Mouse (Mus musculus): ENCODE data around the gene Mknk1.

Gene Mknk1

DNA sequence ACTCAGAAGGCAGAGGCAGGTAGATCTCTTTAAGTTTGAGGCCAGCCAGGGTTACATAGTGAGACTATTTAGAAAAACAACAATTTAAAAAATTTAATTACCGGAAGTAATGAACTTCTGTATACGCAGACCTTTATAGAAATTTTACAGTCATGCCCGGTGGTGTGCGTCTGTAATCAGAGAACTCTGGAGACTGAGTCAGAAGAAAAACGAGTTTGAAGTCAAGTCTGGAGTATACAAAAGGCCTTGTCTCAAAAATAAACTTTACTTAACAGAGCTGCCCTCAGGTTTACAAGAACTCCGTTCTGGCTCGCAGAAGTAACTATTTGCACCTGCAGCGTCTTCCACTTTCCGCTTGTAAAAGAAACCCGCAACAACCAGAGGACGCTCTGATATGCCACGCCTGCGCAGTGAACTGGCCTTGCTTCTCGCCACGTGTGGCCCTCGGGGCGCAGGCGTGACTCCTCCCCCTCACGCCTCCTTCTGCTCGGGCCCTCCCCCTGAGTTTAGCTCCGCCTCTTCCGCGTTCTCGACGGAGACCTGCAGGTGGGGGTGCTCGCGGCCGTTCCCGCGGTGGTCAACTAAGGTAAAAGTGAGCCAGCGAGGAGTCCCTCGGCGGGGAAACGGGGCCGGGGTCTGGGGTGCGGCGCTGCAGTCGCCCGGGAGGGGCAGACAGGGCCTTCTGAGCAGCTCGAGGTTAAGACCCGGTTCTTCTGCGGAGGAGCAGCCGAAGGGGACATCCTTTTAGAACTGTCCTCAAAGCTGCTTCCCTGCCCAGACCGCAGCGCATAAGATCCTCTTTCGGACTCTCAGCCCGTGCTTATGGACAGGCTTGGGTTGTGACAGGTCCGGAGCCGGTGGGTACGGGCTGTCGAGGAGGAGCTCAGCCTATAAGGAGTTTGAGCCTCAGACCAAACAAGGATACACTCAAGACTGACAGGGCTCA, at the start of gene Mknk1:
Gene Mknk1 (plus strand): TSS at position 503 of the 946 bp plus-strand sequence.
- DNase-seq = peak; percentile 92

DNA sequence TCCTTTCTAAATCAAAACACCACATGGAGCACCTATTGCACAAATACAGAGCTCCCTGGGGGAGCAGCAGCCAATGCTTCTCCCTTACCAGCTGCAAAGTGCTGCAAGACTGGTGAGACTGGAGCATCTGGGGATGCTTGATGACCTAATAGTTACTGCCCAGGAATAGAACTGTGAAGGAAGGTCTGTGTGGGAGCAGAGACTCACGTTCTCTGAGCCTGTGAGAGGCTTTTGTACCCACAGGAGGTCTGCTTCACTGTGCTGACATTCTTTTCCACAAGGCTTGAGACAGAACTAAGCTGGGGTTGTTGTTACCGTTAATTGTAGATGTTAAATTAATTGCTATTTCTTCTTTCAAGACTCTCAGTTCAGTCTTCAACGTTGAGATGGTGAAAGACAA, 48.1 kb upstream of the Mknk1 start:
- DNase-seq = no peak

GRCm38 (mm10) chr4:115795360-115795759, 43.6 kb upstream of the Mknk1 start:
- no peak for DNase-seq

DNA sequence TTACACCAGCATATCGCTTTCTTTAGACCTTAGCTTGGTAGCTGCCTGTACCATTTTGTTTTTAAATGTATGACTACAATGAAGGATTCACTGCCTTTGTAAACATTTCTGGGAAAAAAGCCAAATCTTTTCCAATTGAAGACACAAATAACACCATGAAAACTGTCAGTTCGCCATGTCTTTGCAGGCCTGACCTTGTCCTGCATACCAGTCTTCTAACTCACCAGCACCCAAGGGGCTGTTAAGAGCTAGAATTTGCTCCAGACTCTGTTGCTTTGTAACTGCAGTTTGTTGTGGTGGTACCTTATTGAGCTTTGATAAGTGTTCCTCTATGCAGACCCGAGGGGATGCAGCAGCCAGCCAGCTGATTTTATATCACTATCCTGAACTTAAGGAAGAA, 39.0 kb upstream of the Mknk1 start:
- no peak for DNase-seq

GRCm38 (mm10) chr4:115812326-115812725, 26.7 kb upstream of the Mknk1 start:
- no peak for DNase-seq

- no peak for DNase-seq
Observed at GRCm38 (mm10) chr4:115815606-115816005, 23.4 kb upstream of the Mknk1 start.

GRCm38 (mm10) chr4:115820199-115820598, 18.8 kb upstream of the Mknk1 start:
- no peak for DNase-seq

GRCm38 (mm10) chr4:115820944-115821343, 18.1 kb upstream of the Mknk1 start:
- no peak for DNase-seq

DNA sequence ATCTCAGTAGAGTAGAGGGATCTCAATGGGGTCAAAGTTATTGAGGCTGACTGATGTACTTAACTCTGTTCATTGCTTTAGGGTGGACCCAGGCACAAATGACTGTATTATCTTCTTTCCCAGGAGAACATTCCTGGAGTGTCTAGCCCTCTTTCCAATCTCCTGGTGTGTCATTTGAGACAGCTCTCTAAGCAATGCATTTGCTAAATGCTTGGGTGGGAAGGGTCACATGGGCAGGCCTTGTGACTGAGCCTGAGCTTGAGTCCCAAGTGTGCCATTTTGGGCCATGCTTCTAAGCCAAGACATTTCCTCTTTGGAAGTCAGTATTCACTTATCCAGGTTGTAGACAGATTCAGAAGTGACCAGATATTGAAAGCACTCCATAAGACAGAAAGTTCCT, 17.6 kb upstream of the Mknk1 start:
- DNase-seq = no peak

- DNase-seq = no peak
Observed at GRCm38 (mm10) chr4:115821928-115822327, 17.1 kb upstream of the Mknk1 start.

GRCm38 (mm10) chr4:115824178-115824577, 14.8 kb upstream of the Mknk1 start:
- DNase-seq = no peak

- no peak for DNase-seq
Observed at GRCm38 (mm10) chr4:115825271-115825670, 13.7 kb upstream of the Mknk1 start.

- no peak for DNase-seq
Observed at GRCm38 (mm10) chr4:115827066-115827465, 11.9 kb upstream of the Mknk1 start.

- DNase-seq = no peak
Observed at GRCm38 (mm10) chr4:115827535-115827887, 11.5 kb upstream of the Mknk1 start.

GRCm38 (mm10) chr4:115827888-115828571, 11.0 kb upstream of the Mknk1 start, which contains the start of gene Mob3c:
Gene Mob3c (plus strand): TSS chr4:115828092.
- peak; percentile 88 for DNase-seq

DNA sequence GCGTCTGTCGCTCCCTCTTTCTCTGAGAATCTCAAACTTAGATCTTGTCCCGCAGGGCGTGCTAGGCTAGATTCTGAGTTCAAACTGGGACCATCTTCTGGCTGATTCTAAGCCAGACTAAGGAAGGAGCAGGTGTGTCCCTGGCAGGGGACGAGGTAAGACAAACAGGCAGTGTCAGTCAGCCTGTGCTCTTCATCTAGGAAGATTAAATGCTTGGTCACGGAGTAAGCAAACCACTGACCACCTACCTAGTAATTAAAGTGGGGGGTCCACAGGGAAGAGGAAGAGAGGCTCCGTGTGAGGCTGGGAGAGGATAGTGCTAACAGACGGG, 10.5 kb upstream of the Mknk1 start:
- DNase-seq = no peak

- DNase-seq = no peak
Observed at GRCm38 (mm10) chr4:115830491-115830890, 8.5 kb upstream of the Mknk1 start.

- no peak for DNase-seq
Observed at GRCm38 (mm10) chr4:115831221-115831620, 7.8 kb upstream of the Mknk1 start.

GRCm38 (mm10) chr4:115832040-115832439, 7.0 kb upstream of the Mknk1 start:
- DNase-seq = no peak

DNA sequence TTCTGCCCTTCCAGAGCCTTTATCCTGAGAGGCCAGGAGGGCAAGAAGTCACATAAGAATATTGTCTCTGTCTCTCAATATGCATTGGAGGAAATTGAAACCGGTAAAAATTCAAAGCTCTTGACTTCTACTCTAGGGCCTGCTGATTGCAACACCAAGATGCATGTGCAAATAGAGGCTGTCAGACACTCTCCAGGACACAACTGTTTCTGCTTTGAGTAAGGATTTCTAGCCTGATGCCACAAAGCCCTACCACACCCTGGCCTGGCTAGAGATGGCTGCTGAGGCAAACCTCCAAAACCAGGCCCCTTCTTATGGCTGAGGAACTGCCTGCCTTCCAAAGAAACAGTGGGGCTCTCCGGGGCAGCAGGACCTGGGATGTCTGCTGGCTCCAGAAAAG, 3.4 kb upstream of the Mknk1 start:
- no peak for DNase-seq

DNA sequence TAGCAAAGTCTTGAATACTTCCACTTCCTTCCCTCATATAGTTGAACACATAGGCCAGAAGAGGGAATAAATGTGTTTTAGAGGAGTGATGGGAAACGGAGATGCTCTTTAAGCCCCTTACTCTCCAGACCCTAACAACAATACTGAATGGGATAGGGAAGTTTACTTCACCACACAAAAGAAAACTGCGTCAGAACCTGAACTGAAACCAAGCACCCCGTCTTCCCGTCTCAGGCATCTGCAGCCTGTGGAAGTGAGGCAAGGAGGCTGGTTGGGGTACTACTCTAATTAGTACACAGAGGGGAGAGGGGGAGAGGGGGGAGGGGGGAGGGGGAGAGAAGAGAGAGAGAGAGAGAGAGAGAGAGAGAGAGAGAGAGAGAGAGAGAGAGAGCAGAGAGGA, 802 bp upstream of the Mknk1 start:
- DNase-seq = no peak

GRCm38 (mm10) chr4:115839956-115840355, 958 bp downstream of the Mknk1 start:
- DNase-seq = peak; percentile 43

GRCm38 (mm10) chr4:115840842-115841241, 1.8 kb downstream of the Mknk1 start:
- DNase-seq = no peak

GRCm38 (mm10) chr4:115846656-115847055, 7.7 kb downstream of the Mknk1 start:
- DNase-seq = no peak

Data from kidney, adult 11 months (tissue).